Mouse (Mus musculus) lung, postnatal 0 days (tissue): Measurements from ENCODE around the gene Gmds. TPM values are rescaled to one million over a fixed set of nuclear protein-coding genes. Genes with fewer than 3 reads are reported as not detected.

Experiments used
- ATAC-seq: fragments of 200-750 bp; cut with Nextera tagmentation; 2 replicates; pipeline ENCODE4 v1.8.0; 2017; ENCODE audit warnings: moderate library complexity
- DNase-seq: peaks from one replicate; pipeline ENCODE4 v3.0.0-alpha.2; 2016; ENCODE audit warnings: low spot score
- H3K27ac ChIP-seq: fragments of 300-500 bp; sonication (generic); 2 replicates; pipeline ENCODE4 v1.5.1; 2014; ENCODE audit warnings: antibody characterized with exemption, mild to moderate bottlenecking, low read length, mixed read lengths
- H3K27me3 ChIP-seq: fragments of 300-500 bp; sonication (generic); replicated peaks from 2 replicates; pipeline ENCODE4 v1.6.1; 2014; ENCODE audit warnings: low read length, mixed read lengths; ENCODE audit not compliant: insufficient read depth
- H3K36me3 ChIP-seq: fragments of 300-500 bp; sonication (generic); 2 replicates; pipeline ENCODE4 v1.6.1; 2014; ENCODE audit warnings: low read length, mixed read lengths; ENCODE audit not compliant: insufficient read depth
- H3K4me1 ChIP-seq: fragments of 300-500 bp; sonication (generic); 2 replicates; pipeline ENCODE4 v1.6.1; 2014; ENCODE audit warnings: antibody characterized with exemption, low read depth, low read length, mixed read lengths; ENCODE audit not compliant: insufficient read depth
- H3K4me2 ChIP-seq: fragments of 300-500 bp; sonication (generic); replicated peaks from 2 replicates; pipeline ENCODE4 v1.6.1; 2014; ENCODE audit warnings: low read depth, mild to moderate bottlenecking, low read length, moderate library complexity, mixed read lengths
- H3K4me3 ChIP-seq: fragments of 300-500 bp; sonication (generic); 2 replicates; pipeline ENCODE4 v1.5.1; 2014; ENCODE audit warnings: low read depth, low read length
- H3K9ac ChIP-seq: fragments of 300-500 bp; sonication (generic); replicated peaks from 2 replicates; pipeline ENCODE4 v1.6.1; 2014; ENCODE audit warnings: low read depth, mild to moderate bottlenecking
- H3K9me3 ChIP-seq: fragments of 300-500 bp; sonication (generic); 2 replicates; pipeline ENCODE4 v1.6.1; 2016; ENCODE audit warnings: low read length, mixed read lengths
- CTCF ChIP-seq: IDR thresholded peaks from 2 replicates; pipeline ENCODE4 v1.5.1; 2016; ENCODE audit warnings: antibody characterized with exemption, mild to moderate bottlenecking
- EP300 ChIP-seq: IDR thresholded peaks from 2 replicates; pipeline ENCODE4 v1.6.1; 2016; ENCODE audit warnings: antibody characterized with exemption, mild to moderate bottlenecking, control low read depth
- WGBS: fragments of 180-500 bp; shearing (Covaris S2); extraction: QIAGEN DNeasy Blood & Tissue Kit; methylation state at CpG from one replicate; pipeline ENCODE4 v1.1.7; 2014; 5-methylcytosine and 5-hydroxymethylcytosine counted together
- polyA plus RNA-seq: library from polyadenylated mRNA; unstranded; fragments of >200 nt; fragmentation: Nextera tagmentation; extraction: Ambion mirVana; gene quantifications from 2 replicates; pipeline ENCODE4 v1.2.1, GENCODE M21; 2015

Gene Gmds
- polyA plus RNA-seq, 1 experiment from 2014 or later = 13.4 TPM

- no peak overlapping the region for H3K4me2 ChIP-seq
- H3K27ac ChIP-seq = no peak overlapping the region
- no peaks in the 10 kb centered on the region for H3K9me3 ChIP-seq
- ATAC-seq (no peak), DNase-seq (peak; percentile 78)
- no peak overlapping the region for H3K9ac ChIP-seq
- WGBS = 65% methylated on average over 3 of the region's 3 CpGs
- no peaks in the 10 kb centered on the region for H3K27me3 ChIP-seq
- H3K4me3 ChIP-seq = no peak overlapping the region
- no peaks in the 10 kb centered on the region for H3K36me3 ChIP-seq
- no peaks in the 10 kb centered on the region for H3K4me1 ChIP-seq
- TF ChIP-seq EP300 (no peak), CTCF (peak; percentile 84)
These were observed 25.9 kb downstream of the Gmds start for GRCm38 (mm10) chr13:32312663-32313062.

DNA sequence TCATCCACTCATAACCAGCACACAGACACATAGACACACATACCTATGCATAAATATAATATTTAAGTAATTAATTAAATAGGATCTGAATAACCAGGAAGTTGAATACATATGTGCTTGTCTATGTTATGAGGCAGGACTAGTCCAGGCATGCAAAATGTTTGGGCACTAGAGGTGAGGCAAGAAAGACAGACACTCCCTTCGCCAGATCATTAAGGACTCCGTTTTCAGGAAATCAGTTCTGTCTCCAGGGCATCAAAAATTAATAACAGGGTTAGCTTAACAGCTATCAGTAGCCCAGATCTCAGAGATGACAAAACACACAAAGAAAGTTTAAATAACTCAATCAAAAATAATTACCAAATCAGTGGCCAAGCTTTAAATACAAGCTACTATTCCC lies 27.1 kb downstream of the Gmds start:
- Histone ChIP-seq H3K36me3 (no peaks in the 10 kb centered on the region), H3K4me1 (no peaks in the 10 kb centered on the region), H3K4me3 (no peak overlapping the region), H3K9me3 (no peaks in the 10 kb centered on the region), H3K27ac (no peak overlapping the region), H3K27me3 (no peaks in the 10 kb centered on the region), H3K4me2 (no peak overlapping the region), H3K9ac (no peak overlapping the region)
- DNase-seq (no peak), ATAC-seq (no peak)
- no peak for TF ChIP-seq EP300
- TF ChIP-seq CTCF = no peak
- 79% methylated on average over 2 of the region's 2 CpGs for WGBS

DNA sequence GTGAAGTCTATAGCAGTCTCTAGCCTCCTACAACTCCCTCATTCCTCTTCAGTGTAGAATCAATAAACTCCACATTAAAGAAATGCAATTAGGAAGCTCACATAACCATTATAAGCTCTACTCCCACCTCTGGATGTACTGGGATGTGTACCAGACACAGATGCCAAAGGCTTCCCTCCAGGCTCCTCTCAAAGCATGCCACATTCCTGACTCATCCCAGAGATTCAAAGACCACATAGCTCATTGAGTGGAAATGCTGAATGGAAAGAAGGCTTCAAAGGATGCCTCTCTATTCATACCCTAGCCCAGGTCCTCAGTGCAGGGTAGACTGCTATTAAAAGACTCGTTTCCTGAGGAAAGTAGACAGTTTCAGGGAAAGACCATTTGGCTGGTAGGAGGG lies 40.1 kb downstream of the Gmds start:
- 42% methylated on average over 1 of the region's 1 CpGs for WGBS
- TF ChIP-seq CTCF = no peak
- TF ChIP-seq EP300 = no peak
- no peaks in the 10 kb centered on the region for H3K9me3 ChIP-seq

GRCm38 (mm10) chr13:32297398-32297797 lies 41.1 kb downstream of the Gmds start:
- TF ChIP-seq CTCF = peak; percentile 75
- TF ChIP-seq EP300 = no peak
- WGBS = 37% methylated on average over 5 of the region's 5 CpGs
- ATAC-seq = peak; percentile 54
- no peaks in the 10 kb centered on the region for H3K36me3 ChIP-seq
- H3K4me2 ChIP-seq = no peak overlapping the region
- no peaks in the 10 kb centered on the region for H3K4me1 ChIP-seq
- H3K27ac ChIP-seq = no peak overlapping the region
- DNase-seq = peak; percentile 55
- H3K9ac ChIP-seq = no peak overlapping the region
- H3K4me3 ChIP-seq = no peak overlapping the region
- no peaks in the 10 kb centered on the region for H3K27me3 ChIP-seq
- no peaks in the 10 kb centered on the region for H3K9me3 ChIP-seq

More for the DNA sequence above, 40.1 kb downstream of the Gmds start:
- no peak overlapping the region for H3K9ac ChIP-seq
- no peaks in the 10 kb centered on the region for H3K36me3 ChIP-seq
- no peaks in the 10 kb centered on the region for H3K27me3 ChIP-seq
- H3K4me3 ChIP-seq = no peak overlapping the region
- H3K4me1 ChIP-seq = no peaks in the 10 kb centered on the region
- no peak overlapping the region for H3K27ac ChIP-seq
- no peak for ATAC-seq
- no peak for DNase-seq
- no peak overlapping the region for H3K4me2 ChIP-seq

DNA sequence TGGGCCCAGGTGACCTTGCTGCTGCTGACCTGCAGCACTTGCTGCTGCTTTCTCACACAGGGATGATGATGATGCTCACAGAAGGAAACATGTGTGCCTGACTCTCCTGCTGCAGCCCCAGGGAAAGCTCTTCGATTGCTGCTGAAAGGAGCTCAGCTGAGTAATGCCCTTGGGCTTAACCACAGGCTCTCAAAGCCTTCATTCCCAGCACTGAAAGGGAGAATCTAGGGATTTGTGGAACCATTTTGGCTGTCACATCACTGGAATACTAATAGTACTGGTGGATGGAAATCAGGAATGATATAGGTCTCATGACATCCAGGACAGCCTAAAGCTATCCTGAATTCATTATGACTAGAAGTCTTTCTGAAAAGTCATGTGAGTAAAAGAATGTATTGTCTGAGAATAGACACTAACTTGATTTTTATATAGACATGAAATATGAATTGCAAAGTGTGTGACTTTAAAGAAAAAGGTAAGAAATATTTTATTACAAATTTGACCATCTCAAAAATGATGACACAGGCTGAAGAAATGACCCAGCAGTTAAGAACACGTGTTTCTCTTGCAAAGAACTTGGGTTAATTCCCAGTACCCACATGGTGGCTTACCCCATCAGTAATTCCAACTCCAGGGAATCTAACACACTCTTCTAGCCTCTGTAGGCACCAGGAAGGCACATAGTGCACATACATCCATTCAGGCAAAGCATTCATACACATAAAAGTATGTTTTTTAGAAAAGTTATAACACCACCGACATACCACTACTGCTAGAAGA lies 43.9 kb downstream of the Gmds start:
- Histone ChIP-seq H3K9me3 (no peaks in the 10 kb centered on the region), H3K4me2 (no peak overlapping the region), H3K27ac (no peak overlapping the region), H3K4me1 (no peaks in the 10 kb centered on the region), H3K27me3 (no peaks in the 10 kb centered on the region), H3K36me3 (no peaks in the 10 kb centered on the region), H3K4me3 (no peak overlapping the region), H3K9ac (no peak overlapping the region)
- no peak for DNase-seq
- 74% methylated on average over 3 of the region's 3 CpGs for whole genome bisulfite sequencing
- TF ChIP-seq CTCF = no peak
- TF ChIP-seq EP300 = no peak
- no peak for ATAC-seq

- TF ChIP-seq EP300 (no peak), CTCF (no peak)
- Histone ChIP-seq H3K36me3 (no peaks in the 10 kb centered on the region), H3K4me2 (no peak overlapping the region), H3K4me3 (no peak overlapping the region), H3K27ac (no peak overlapping the region), H3K4me1 (no peaks in the 10 kb centered on the region), H3K27me3 (no peaks in the 10 kb centered on the region), H3K9ac (no peak overlapping the region), H3K9me3 (no peaks in the 10 kb centered on the region)
- ATAC-seq (no peak), DNase-seq (no peak)
- 96% methylated on average over 2 of the region's 2 CpGs for WGBS
These were observed 65.5 kb downstream of the Gmds start for GRCm38 (mm10) chr13:32272937-32273496.
